Mouse (Mus musculus) heart, embryonic 15.5 days (tissue): ENCODE measurements at regions not wholly inside any gene's neighbourhood (a gene's known extent, or its start where the extent isn't known, plus 50 kb on each side); places are given as distances from the start of the nearest gene placed in this dataset.
"Not testable (repeated sequence)": the region's sequence is repeated elsewhere in the genome, so short reads cannot be mapped to it uniquely, and the experiment has no call there.

ENCODE experiments used
- ATAC-seq: fragments of 200-750 bp; cut with Nextera tagmentation; replicated peaks from 2 replicates; pipeline ENCODE4 v1.8.0; 2017; ENCODE audit warnings: low read depth, moderate TSS enrichment; ENCODE audit not compliant: insufficient number of reproducible peaks, insufficient read depth, low FRiP score
- H3K27ac ChIP-seq: fragments of 300-500 bp; sonication (generic); 2 replicates; pipeline ENCODE4 v1.5.1; 2015; ENCODE audit warnings: mild to moderate bottlenecking, inconsistent platforms
- H3K27me3 ChIP-seq: fragments of 300-500 bp; sonication (generic); 2 replicates; pipeline ENCODE4 v1.6.1; 2015; ENCODE audit warnings: inconsistent platforms
- H3K36me3 ChIP-seq: fragments of 300-500 bp; sonication (generic); 2 replicates; pipeline ENCODE4 v1.6.1; 2015; ENCODE audit warnings: mild to moderate bottlenecking, inconsistent platforms
- H3K4me1 ChIP-seq: fragments of 300-500 bp; sonication (generic); replicated peaks from 2 replicates; pipeline ENCODE4 v1.6.1; 2015; ENCODE audit warnings: inconsistent platforms
- H3K4me2 ChIP-seq: fragments of 300-500 bp; sonication (generic); 2 replicates; pipeline ENCODE4 v1.6.1; 2015; ENCODE audit warnings: inconsistent platforms, mild to moderate bottlenecking, moderate library complexity
- H3K4me3 ChIP-seq: fragments of 300-500 bp; sonication (generic); 2 replicates; pipeline ENCODE4 v1.5.1; 2015; ENCODE audit warnings: mild to moderate bottlenecking, inconsistent platforms
- H3K9ac ChIP-seq: fragments of 300-500 bp; sonication (generic); 2 replicates; pipeline ENCODE4 v1.6.1; 2015; ENCODE audit warnings: mild to moderate bottlenecking, inconsistent platforms
- H3K9me3 ChIP-seq: fragments of 300-500 bp; sonication (generic); replicated peaks from 2 replicates; pipeline ENCODE4 v1.6.1; 2016; ENCODE audit warnings: inconsistent platforms
- WGBS: fragments of 180-500 bp; shearing (Covaris S2); methylation state at CpG from one replicate; pipeline ENCODE4 v1.1.7; 2015; ENCODE audit warnings: mixed read lengths; 5-methylcytosine and 5-hydroxymethylcytosine counted together

DNA sequence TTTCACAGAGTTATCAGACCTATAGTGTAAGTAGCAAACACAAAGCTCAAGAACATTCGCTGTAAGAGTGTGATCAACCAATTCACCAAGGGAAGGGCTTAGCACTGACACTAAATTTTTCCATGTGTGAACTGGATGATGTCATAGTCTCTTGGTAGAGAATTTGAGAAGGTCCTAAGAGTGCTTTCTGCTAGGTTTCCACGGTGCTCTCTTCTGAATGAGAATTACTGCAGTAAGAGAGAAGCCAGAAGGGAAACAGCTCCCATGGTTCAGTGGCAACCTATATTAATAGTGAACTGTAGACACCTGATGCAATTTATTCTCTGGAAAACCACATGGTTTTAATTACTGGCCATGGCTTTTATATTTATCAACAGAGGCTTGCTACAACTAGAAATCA lies 977.8 kb downstream of the Bcl11a start:
- Histone ChIP-seq H3K27me3 (no peaks in the 10 kb centered on the region), H3K4me1 (peaks cover 9% of the 10 kb centered on the region; the same call in 1 of the 2 replicates), H3K36me3 (no peaks in the 10 kb centered on the region), H3K9ac (no peak overlapping the region), H3K4me2 (no peak overlapping the region), H3K9me3 (no peaks in the 10 kb centered on the region), H3K27ac (no peak overlapping the region), H3K4me3 (no peak overlapping the region)
- ATAC-seq, result no peak
- WGBS, result 60% methylated on average over 2 of the region's 2 CpGs

DNA sequence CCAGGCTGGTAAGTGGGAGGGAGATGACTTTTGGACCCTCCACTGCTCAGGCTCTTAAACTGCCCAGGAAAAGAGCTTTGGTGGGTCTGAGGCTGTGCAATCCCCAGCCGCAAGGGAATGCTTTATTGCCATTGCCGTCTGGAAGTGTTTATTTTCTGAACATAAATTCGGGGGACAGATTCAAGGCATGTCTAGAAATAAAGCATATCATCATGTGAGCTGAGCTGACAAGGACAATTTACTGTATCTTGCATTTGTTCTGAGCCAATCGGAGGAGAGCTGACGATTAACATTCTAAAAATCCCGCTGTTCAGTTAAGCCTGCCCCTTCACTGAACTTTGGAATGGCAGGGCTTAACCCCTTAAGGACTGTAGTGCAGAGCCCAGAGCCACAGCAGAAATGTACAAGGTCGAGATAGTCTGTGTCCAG lies 979.3 kb downstream of the Bcl11a start:
- Histone ChIP-seq H3K36me3 (no peaks in the 10 kb centered on the region), H3K4me1 (peaks cover 9% of the 10 kb centered on the region; the same call in 1 of the 2 replicates), H3K27me3 (no peaks in the 10 kb centered on the region), H3K9me3 (no peaks in the 10 kb centered on the region), H3K4me2 (peak overlapping the region; percentile 48), H3K9ac (no peak overlapping the region), H3K27ac (no peak overlapping the region), H3K4me3 (no peak overlapping the region; the same call in 1 of the 2 replicates)
- WGBS, result 6% methylated on average over 7 of the region's 7 CpGs
- no peak for ATAC-seq

DNA sequence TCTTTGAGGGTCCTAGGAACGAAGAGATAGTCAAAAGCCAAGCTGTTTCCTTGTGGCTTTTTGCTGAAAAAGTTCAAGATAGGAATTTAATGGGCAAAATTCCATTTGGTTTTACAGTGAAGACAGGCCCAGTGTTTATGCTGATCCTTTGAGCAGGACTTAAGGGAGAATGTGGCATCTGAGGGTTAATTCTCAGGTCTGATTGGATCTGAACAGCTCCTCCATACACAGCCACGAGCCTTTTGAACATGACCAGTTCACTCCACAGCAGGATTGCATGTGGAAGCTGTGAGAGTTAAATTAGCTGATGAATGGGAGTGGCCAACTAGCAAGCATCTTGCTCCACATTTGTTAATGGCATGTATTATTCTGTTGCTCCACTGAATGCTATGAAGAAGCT lies 979.7 kb downstream of the Bcl11a start:
- 24% methylated on average over 2 of the region's 2 CpGs for WGBS
- H3K36me3 ChIP-seq, result no peaks in the 10 kb centered on the region
- peak overlapping the region; percentile 48 for H3K4me2 ChIP-seq

GRCm38 (mm10) chr11:25063042-25063441 lies 985.2 kb downstream of the Bcl11a start:
- no peak overlapping the region for H3K4me3 ChIP-seq
- H3K36me3 ChIP-seq, result no peaks in the 10 kb centered on the region
- H3K9me3 ChIP-seq, result no peaks in the 10 kb centered on the region
- WGBS, result 48% methylated on average over 4 of the region's 4 CpGs
- no peak overlapping the region for H3K4me2 ChIP-seq
- H3K27me3 ChIP-seq, result no peaks in the 10 kb centered on the region
- ATAC-seq, result no peak
- H3K4me1 ChIP-seq, result no peaks in the 10 kb centered on the region; the same call in none of the 2 replicates
- no peak overlapping the region for H3K27ac ChIP-seq
- no peak overlapping the region for H3K9ac ChIP-seq

More for the DNA sequence above, 979.7 kb downstream of the Bcl11a start:
- no peaks in the 10 kb centered on the region for H3K27me3 ChIP-seq
- no peak overlapping the region for H3K27ac ChIP-seq
- H3K9me3 ChIP-seq, result no peaks in the 10 kb centered on the region
- H3K4me1 ChIP-seq, result peaks cover 9% of the 10 kb centered on the region; the same call in 1 of the 2 replicates
- no peak overlapping the region for H3K9ac ChIP-seq
- ATAC-seq, result no peak
- no peak overlapping the region for H3K4me3 ChIP-seq

DNA sequence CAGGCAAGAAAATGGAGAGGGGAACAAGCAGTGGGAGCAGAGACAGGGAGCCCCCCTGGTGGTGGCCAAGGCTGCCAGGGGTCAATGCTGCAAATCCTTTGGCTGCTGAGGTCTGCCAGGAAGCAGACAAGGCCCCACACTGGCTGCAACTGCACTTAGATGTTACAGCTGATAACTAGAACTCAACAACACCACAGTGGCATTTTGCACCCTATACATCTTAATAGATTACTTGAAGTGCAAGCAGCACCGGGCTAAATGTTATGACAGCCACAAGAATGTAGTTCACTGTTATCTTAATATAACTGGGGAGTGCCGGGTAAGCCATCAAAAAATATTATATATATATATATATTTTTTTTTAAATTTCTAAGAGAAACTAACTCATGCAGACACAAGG lies 986.1 kb downstream of the Bcl11a start:
- no peaks in the 10 kb centered on the region for H3K9me3 ChIP-seq
- no peak overlapping the region for H3K27ac ChIP-seq
- no peaks in the 10 kb centered on the region for H3K36me3 ChIP-seq
- H3K4me2 ChIP-seq, result no peak overlapping the region
- H3K27me3 ChIP-seq, result no peaks in the 10 kb centered on the region
- WGBS, result 31% methylated on average over 2 of the region's 2 CpGs
- H3K9ac ChIP-seq, result no peak overlapping the region
- H3K4me3 ChIP-seq, result no peak overlapping the region
- ATAC-seq, result no peak
- H3K4me1 ChIP-seq, result peaks cover 2% of the 10 kb centered on the region

DNA sequence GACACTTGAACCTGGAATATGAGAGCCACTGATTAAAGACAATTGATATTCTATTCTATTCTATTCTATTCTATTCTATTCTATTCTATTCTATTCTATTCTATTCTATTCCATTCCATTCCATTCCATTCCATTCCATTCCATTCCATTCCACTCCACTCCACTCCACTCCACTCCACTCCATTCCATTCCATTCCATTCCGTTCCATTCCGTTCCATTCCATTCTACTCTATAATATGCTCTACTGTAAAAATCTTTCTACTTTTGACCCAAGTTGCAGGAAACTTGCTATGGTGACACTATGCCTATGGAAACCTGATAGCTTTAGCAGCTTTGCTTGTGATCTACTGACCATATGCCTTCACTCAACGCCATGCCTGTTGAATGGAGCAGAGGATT lies 1022.1 kb downstream of the Bcl11a start:
- 91% methylated on average over 3 of the region's 3 CpGs for WGBS
- ATAC-seq, H3K36me3 ChIP-seq, H3K27me3 ChIP-seq, H3K9me3 ChIP-seq, H3K27ac ChIP-seq, H3K4me2 ChIP-seq, H3K9ac ChIP-seq, H3K4me3 ChIP-seq, H3K4me1 ChIP-seq: not testable (repeated sequence)

DNA sequence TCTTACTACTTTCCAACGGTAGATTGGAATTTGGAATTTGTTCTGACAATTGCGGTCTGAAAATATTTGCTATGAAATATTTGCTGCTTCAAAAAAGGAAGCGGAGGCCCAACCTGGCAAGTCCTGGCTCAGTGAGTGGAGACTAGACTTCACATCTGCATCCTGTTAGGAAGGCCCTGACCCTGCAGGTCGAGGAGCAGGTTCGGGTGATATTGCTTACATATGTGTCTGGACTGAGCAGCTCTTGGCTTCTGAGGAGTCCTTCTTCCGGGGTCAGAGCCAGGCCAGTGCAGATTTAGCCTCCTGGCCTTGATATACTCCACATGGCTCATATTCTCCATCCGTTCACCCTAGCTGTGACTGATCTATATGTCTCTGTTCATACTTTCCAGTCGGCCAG lies 1026.6 kb downstream of the Bcl11a start:
- Histone ChIP-seq H3K36me3 (no peaks in the 10 kb centered on the region), H3K9me3 (no peaks in the 10 kb centered on the region), H3K27ac (no peak overlapping the region), H3K4me1 (no peaks in the 10 kb centered on the region), H3K27me3 (no peaks in the 10 kb centered on the region), H3K4me2 (no peak overlapping the region), H3K9ac (no peak overlapping the region), H3K4me3 (no peak overlapping the region)
- no peak for ATAC-seq
- 56% methylated on average over 8 of the region's 8 CpGs for WGBS

DNA sequence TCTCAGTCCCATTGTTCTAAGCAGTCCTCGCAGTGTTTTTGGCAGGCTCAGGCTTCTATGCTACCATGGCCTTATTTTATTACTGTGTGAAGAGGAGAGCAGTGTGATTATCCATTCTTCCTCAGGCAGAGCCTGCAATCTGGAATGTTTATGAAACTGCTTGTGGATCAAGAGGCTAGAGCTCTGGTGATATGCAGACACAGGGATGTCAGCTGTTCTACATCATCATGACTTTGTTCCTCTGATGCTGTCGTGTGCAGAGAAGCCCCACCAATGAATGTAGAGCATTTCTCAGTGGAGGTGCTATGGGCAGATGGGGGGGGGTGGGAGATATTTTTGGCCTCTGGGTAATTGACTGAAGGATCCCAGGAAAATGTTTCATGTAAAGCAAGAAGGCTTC lies 1046.6 kb downstream of the Bcl11a start:
- H3K4me2 ChIP-seq, result no peak overlapping the region
- no peak overlapping the region for H3K4me3 ChIP-seq
- no peak overlapping the region for H3K9ac ChIP-seq
- H3K36me3 ChIP-seq, result no peaks in the 10 kb centered on the region
- 0 out of 2 replicates have a peak, but pooled peaks cover 4% of the 10 kb centered on the region for H3K4me1 ChIP-seq
- no peak for ATAC-seq
- H3K27ac ChIP-seq, result no peak overlapping the region
- WGBS, result 25% methylated on average over 2 of the region's 2 CpGs
- no peaks in the 10 kb centered on the region for H3K9me3 ChIP-seq
- H3K27me3 ChIP-seq, result no peaks in the 10 kb centered on the region

DNA sequence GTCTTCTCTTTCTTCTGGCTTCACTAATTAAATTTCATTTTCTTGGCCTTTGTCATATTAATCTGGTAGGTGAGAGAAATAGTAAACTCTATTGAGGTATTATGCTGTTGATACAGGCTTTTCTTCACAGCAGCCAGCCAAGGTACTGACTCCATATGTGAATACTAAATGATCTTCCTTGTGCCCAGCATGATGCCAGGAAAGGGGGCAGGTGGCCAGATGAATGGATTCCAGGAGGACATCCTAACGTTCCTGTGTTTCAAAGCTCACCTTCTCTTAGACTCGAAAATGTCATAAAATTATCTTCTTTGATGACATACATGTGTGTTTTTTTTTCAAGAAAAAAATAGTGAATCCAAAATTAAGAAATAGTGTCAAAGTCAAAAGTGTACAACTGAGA lies 1064.4 kb downstream of the Bcl11a start:
- Histone ChIP-seq H3K4me1 (no peaks in the 10 kb centered on the region), H3K9ac (no peak overlapping the region), H3K4me2 (no peak overlapping the region), H3K27me3 (no peaks in the 10 kb centered on the region), H3K27ac (no peak overlapping the region), H3K9me3 (no peaks in the 10 kb centered on the region), H3K4me3 (no peak overlapping the region), H3K36me3 (no peaks in the 10 kb centered on the region)
- no peak for ATAC-seq
- 64% methylated on average over 2 of the region's 2 CpGs for WGBS

DNA sequence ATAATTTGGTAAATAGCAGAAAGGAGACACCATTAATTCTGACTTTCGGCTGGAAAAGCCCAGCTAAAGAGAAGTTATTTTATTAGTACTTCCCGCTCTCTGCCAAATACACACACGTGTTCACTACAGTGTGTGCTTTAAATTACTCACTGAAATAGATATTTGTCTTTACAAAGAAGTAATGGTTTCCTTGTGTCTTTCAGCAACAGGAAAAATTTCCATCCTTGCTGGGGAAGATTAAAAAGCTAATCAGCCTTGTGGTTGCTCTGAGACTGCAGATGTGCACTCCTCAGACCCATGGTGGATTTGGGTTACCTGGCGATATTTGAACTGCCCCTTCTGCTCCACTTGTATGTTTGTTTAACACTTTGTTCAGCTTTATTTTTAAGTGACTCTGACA lies 1065.0 kb downstream of the Bcl11a start:
- no peak for ATAC-seq

DNA sequence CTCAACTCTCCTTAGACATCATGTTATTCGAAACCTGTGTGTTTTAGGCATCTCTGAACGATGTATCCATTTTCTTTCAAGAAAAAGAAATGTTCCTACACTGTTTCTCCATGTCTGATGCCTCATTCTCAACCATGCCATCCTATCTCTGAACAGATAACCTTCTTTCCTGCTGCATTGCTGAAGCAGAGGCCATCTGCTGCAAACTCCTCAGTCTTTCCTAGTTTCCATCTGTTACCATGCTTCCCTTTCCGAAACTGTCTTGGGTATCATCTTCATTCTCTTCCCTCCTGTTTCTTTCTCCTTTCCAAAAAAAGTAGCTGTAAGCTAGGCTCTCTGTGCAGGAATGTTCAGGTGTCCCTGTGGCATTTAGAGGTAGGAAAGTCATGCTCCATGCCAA lies 1063.3 kb downstream of the 5730522E02Rik start:
- WGBS, result 65% methylated on average over 3 of the region's 3 CpGs
- ATAC-seq, result no peak
- Histone ChIP-seq H3K4me3 (no peak overlapping the region), H3K4me1 (no peaks in the 10 kb centered on the region), H3K36me3 (no peaks in the 10 kb centered on the region), H3K9ac (no peak overlapping the region), H3K27ac (no peak overlapping the region), H3K4me2 (no peak overlapping the region), H3K9me3 (no peaks in the 10 kb centered on the region), H3K27me3 (no peaks in the 10 kb centered on the region)

More for the DNA sequence above, 1065.0 kb downstream of the Bcl11a start:
- Histone ChIP-seq H3K9ac (no peak overlapping the region), H3K4me1 (no peaks in the 10 kb centered on the region), H3K36me3 (no peaks in the 10 kb centered on the region), H3K4me2 (no peak overlapping the region), H3K27me3 (no peaks in the 10 kb centered on the region), H3K4me3 (no peak overlapping the region), H3K9me3 (no peaks in the 10 kb centered on the region), H3K27ac (no peak overlapping the region)
- 74% methylated on average over 4 of the region's 4 CpGs for WGBS

DNA sequence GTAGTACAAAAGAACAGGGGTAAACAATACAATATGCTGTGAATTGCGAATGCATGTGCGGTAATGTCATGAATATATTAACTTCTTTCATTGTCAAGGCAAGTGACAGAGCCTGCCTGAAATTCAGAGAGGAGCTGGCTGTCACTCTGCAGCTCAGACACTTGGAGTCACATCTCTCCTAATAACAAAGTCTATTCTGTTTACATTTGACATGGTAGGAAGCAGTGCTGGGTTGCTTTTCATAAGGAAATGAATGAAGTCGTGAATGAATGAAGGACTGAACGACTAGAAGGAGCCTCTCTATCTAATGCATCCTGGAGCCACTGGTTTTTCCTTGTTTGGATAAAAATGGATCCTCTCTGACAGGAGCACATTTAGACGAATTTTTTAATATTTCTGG lies 1053.9 kb downstream of the 5730522E02Rik start:
- H3K27me3 ChIP-seq, result no peaks in the 10 kb centered on the region
- no peak for ATAC-seq
- no peaks in the 10 kb centered on the region for H3K4me1 ChIP-seq
- H3K9me3 ChIP-seq, result no peaks in the 10 kb centered on the region
- H3K27ac ChIP-seq, result no peak overlapping the region
- no peaks in the 10 kb centered on the region for H3K36me3 ChIP-seq
- WGBS, result 32% methylated on average over 5 of the region's 5 CpGs
- no peak overlapping the region for H3K9ac ChIP-seq
- no peak overlapping the region for H3K4me3 ChIP-seq
- peak overlapping the region; percentile 55 for H3K4me2 ChIP-seq
